Mouse (Mus musculus) intestine, embryonic 16.5 days (tissue): Measurements from ENCODE around the gene Med23. TPM values are rescaled to one million over a fixed set of nuclear protein-coding genes. Genes with fewer than 3 reads are reported as not detected.

Source experiments
- ATAC-seq: fragments of 200-750 bp; cut with Nextera tagmentation; 2 replicates; pipeline ENCODE4 v1.8.0; 2017; ENCODE audit warnings: moderate TSS enrichment, moderate library complexity
- H3K27ac ChIP-seq: fragments of 300-500 bp; sonication (generic); 2 replicates; pipeline ENCODE4 v1.5.1; 2014; ENCODE audit warnings: mild to moderate bottlenecking, low read length
- H3K27me3 ChIP-seq: fragments of 300-500 bp; sonication (generic); replicated peaks from 2 replicates; pipeline ENCODE4 v1.6.1; 2014; ENCODE audit warnings: low read length, control low read depth, mixed read lengths; ENCODE audit not compliant: control insufficient read depth, insufficient read depth
- H3K36me3 ChIP-seq: fragments of 300-500 bp; sonication (generic); 2 replicates; pipeline ENCODE4 v1.6.1; 2014; ENCODE audit warnings: low read length, control low read depth; ENCODE audit not compliant: control insufficient read depth, insufficient read depth
- H3K4me1 ChIP-seq: fragments of 300-500 bp; sonication (generic); 2 replicates; pipeline ENCODE4 v1.6.1; 2014; ENCODE audit warnings: low read length, control low read depth, mixed read lengths; ENCODE audit not compliant: control insufficient read depth, insufficient read depth
- H3K4me2 ChIP-seq: fragments of 300-500 bp; sonication (generic); 2 replicates; pipeline ENCODE4 v1.6.1; 2014; ENCODE audit warnings: low read depth, low read length, control low read depth
- H3K4me3 ChIP-seq: fragments of 300-500 bp; sonication (generic); 2 replicates; pipeline ENCODE4 v1.5.1; 2014; ENCODE audit warnings: mild to moderate bottlenecking, low read length
- H3K9ac ChIP-seq: fragments of 300-500 bp; sonication (generic); 2 replicates; pipeline ENCODE4 v1.6.1; 2014; ENCODE audit warnings: low read depth, low read length
- H3K9me3 ChIP-seq: fragments of 300-500 bp; sonication (generic); 2 replicates; pipeline ENCODE4 v1.6.1; 2016; ENCODE audit warnings: low read length, control low read depth; ENCODE audit not compliant: control insufficient read depth
- WGBS: fragments of 180-500 bp; shearing (Covaris S2); extraction: QIAGEN DNeasy Blood & Tissue Kit; methylation state at CpG from one replicate; pipeline ENCODE4 v1.1.7; 2014; 5-methylcytosine and 5-hydroxymethylcytosine counted together
- polyA plus RNA-seq: library from polyadenylated mRNA; unstranded; fragments of >200 nt; fragmentation: Nextera tagmentation; extraction: Ambion mirVana; gene quantifications from 2 replicates; pipeline ENCODE4 v1.2.1, GENCODE M21; 2015

The Med23 gene
- polyA plus RNA-seq, 1 experiment from 2014 or later = 14.6 TPM

GRCm38 (mm10) chr10:24828136-24828535 is 41.6 kb upstream of the Med23 start:
- Histone ChIP-seq H3K36me3 (no peaks in the 10 kb centered on the region), H3K9me3 (no peaks in the 10 kb centered on the region), H3K4me1 (peaks cover 9% of the 10 kb centered on the region; the same call in 1 of the 2 replicates), H3K9ac (no peak overlapping the region), H3K4me2 (no peak overlapping the region), H3K27ac (no peak overlapping the region), H3K27me3 (no peaks in the 10 kb centered on the region), H3K4me3 (no peak overlapping the region)
- WGBS = 87% methylated on average over 4 of the region's 4 CpGs
- ATAC-seq = 0 out of 2 replicates have a peak, but pooled peaks have one; percentile 23

DNA sequence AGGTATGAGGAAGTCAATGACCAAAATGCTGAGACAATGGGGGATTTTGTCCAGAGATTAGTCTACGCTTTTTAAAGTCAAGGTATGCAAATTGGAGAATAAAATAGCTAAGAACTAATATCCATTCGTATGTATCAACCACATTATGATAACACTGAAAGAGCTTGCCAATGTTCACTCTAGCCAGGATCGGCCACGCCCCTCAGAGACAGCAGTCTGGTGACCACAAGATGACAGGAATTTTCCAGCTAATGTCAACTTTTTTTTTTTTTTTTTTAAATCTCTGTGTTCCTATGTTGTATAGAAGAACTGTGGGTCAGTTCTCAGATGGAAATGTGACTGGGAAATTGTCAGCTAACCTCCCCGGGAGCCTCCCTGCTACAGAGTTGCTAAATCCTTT is 39.3 kb upstream of the Med23 start:
- Histone ChIP-seq H3K4me2 (no peak overlapping the region), H3K4me3 (no peak overlapping the region), H3K27ac (no peak overlapping the region), H3K9ac (no peak overlapping the region), H3K36me3 (no peaks in the 10 kb centered on the region), H3K27me3 (no peaks in the 10 kb centered on the region), H3K9me3 (no peaks in the 10 kb centered on the region), H3K4me1 (peaks cover 6% of the 10 kb centered on the region)
- 80% methylated on average over 5 of the region's 5 CpGs for WGBS
- no peak for ATAC-seq

- no peak overlapping the region for H3K4me3 ChIP-seq
- H3K9ac ChIP-seq = no peak overlapping the region
- no peaks in the 10 kb centered on the region for H3K27me3 ChIP-seq
- no peaks in the 10 kb centered on the region for H3K9me3 ChIP-seq
- WGBS = 65% methylated on average over 14 of the region's 15 CpGs
- no peak overlapping the region for H3K4me2 ChIP-seq
- H3K4me1 ChIP-seq = peaks cover 12% of the 10 kb centered on the region
- no peaks in the 10 kb centered on the region for H3K36me3 ChIP-seq
- ATAC-seq = peak; percentile 34; the same call in 1 of the 2 replicates
- H3K27ac ChIP-seq = no peak overlapping the region
Observed at GRCm38 (mm10) chr10:24831377-24832095, 38.2 kb upstream of the Med23 start.

DNA sequence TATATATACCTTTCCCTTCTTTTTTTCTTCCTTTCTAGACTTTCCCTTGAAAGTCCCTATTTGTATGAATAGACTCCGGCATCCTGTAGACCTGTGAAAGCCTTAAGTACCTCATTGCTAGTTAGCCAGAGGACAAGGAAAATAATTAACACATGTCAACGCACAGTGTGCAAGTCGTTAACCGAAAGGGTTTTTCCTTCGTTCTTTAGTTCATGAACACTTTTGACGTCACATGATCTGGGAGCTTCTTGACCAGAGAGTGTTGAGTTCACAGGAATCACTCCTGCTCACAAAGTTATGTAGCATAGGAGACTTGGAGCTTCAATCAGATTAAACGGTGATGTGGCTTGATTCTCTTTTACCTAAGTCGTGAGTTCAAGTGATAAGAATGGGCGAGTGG is 37.5 kb upstream of the Med23 start:
- H3K27me3 ChIP-seq = no peaks in the 10 kb centered on the region
- no peaks in the 10 kb centered on the region for H3K36me3 ChIP-seq
- 95% methylated on average over 9 of the region's 9 CpGs for WGBS
- no peak for ATAC-seq
- no peak overlapping the region for H3K27ac ChIP-seq
- H3K4me1 ChIP-seq = peaks cover 14% of the 10 kb centered on the region
- H3K4me3 ChIP-seq = no peak overlapping the region
- no peaks in the 10 kb centered on the region for H3K9me3 ChIP-seq
- H3K9ac ChIP-seq = no peak overlapping the region
- no peak overlapping the region for H3K4me2 ChIP-seq

DNA sequence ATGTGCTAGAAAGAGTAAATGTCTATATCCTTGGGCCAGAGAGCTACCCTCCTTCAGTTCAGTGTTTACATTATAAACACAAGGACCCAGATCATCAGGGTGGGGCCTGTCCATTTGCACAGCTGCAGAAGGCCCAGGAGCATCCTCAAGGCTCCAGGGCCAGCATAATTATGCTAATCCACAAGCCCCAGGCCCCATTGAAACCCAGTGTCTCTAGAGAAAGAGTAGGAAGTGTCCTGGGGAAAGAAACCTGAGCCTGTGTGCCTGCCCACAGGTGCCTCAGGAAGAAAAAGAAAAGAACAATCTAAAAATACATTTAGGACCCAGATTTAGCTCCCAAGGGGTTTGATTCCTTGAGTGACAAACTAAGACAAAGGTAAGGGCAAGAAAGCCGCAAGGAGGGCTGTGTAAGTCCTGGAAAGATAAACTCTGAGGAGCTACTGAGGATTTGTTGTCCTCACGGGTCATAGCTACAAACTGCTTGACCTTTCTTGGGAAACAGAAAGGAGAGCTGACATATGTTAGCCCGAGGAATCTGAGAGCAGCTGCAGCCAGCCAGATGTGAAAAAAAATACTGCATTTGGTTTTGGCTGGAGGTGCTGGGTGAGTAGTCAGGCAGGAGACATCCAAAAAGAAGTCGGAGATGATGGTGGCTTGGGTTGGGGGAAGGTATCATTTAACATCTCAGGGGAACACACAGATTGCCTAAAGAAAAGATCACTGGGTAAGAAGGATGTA is 35.0 kb upstream of the Med23 start:
- peak overlapping the region; percentile 44 for H3K4me2 ChIP-seq
- peak overlapping the region; percentile 31 for H3K4me3 ChIP-seq
- no peaks in the 10 kb centered on the region for H3K27me3 ChIP-seq
- H3K9ac ChIP-seq = no peak overlapping the region; the same call in 1 of the 2 replicates
- no peak for ATAC-seq
- no peak overlapping the region for H3K27ac ChIP-seq
- H3K9me3 ChIP-seq = no peaks in the 10 kb centered on the region
- peaks cover 14% of the 10 kb centered on the region for H3K4me1 ChIP-seq
- WGBS = 23% methylated on average over 4 of the region's 4 CpGs
- no peaks in the 10 kb centered on the region for H3K36me3 ChIP-seq

DNA sequence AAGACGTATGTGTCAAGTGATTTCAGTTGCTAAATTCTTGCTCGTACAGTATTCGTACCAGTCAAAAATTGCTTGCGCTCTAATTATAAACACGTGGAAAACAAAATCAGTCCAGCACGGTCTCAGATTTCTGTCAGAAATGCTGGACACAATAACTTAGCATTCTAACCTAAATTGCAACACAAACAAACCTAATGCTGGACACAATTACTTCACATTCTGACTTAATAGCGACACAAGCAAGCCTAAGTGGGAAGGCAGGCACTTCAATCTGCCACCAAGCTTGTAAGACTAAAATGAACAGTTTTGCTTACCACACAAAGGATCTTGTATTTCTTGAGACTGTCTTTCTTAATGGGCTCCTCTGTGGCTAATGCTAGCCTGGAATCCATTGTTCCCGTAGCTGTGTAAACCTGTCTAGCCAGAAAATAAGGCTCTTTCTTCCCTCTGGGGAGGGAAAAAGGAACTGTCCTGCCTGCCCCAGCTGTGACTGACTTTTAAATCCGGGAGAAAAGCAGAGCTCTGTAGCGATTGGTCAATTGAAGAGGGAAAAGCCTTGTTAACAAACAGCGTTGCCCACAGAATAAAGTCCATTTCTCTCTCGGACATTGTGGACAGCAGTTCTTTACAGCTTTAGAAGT is 34.0 kb upstream of the Med23 start:
- peak overlapping the region; percentile 31 for H3K4me3 ChIP-seq
- no peaks in the 10 kb centered on the region for H3K36me3 ChIP-seq
- H3K9ac ChIP-seq = peak overlapping the region; percentile 49
- ATAC-seq = peak; percentile 70
- 20% methylated on average over 12 of the region's 12 CpGs for WGBS
- H3K27ac ChIP-seq = peak overlapping the region; percentile 59
- no peaks in the 10 kb centered on the region for H3K9me3 ChIP-seq
- no peaks in the 10 kb centered on the region for H3K27me3 ChIP-seq
- peak overlapping the region; percentile 44 for H3K4me2 ChIP-seq
- H3K4me1 ChIP-seq = peaks cover 14% of the 10 kb centered on the region

GRCm38 (mm10) chr10:24836366-24837038 is 33.3 kb upstream of the Med23 start:
- Histone ChIP-seq H3K27ac (no peak overlapping the region), H3K36me3 (no peaks in the 10 kb centered on the region), H3K4me3 (no peak overlapping the region), H3K27me3 (no peaks in the 10 kb centered on the region), H3K9me3 (no peaks in the 10 kb centered on the region), H3K9ac (no peak overlapping the region), H3K4me2 (no peak overlapping the region), H3K4me1 (peaks cover 14% of the 10 kb centered on the region)
- WGBS = 52% methylated on average over 4 of the region's 4 CpGs
- peak; percentile 43 for ATAC-seq

- no peak overlapping the region for H3K4me3 ChIP-seq
- H3K4me1 ChIP-seq = peaks cover 6% of the 10 kb centered on the region; the same call in 1 of the 2 replicates
- no peak overlapping the region for H3K4me2 ChIP-seq
- H3K9ac ChIP-seq = no peak overlapping the region
- no peak overlapping the region for H3K27ac ChIP-seq
- no peaks in the 10 kb centered on the region for H3K36me3 ChIP-seq
- no peaks in the 10 kb centered on the region for H3K27me3 ChIP-seq
- ATAC-seq = no peak
- no peaks in the 10 kb centered on the region for H3K9me3 ChIP-seq
- 90% methylated on average over 4 of the region's 4 CpGs for WGBS
Observed at GRCm38 (mm10) chr10:24840795-24841194, 29.0 kb upstream of the Med23 start.

- Histone ChIP-seq H3K4me3 (no peak overlapping the region), H3K27ac (no peak overlapping the region), H3K9ac (no peak overlapping the region), H3K4me1 (no peaks in the 10 kb centered on the region), H3K9me3 (no peaks in the 10 kb centered on the region), H3K4me2 (no peak overlapping the region), H3K36me3 (no peaks in the 10 kb centered on the region), H3K27me3 (no peaks in the 10 kb centered on the region)
- ATAC-seq = no peak
- WGBS = 21% methylated on average over 2 of the region's 2 CpGs
Observed at GRCm38 (mm10) chr10:24841998-24842397, 27.8 kb upstream of the Med23 start.
